Mouse (Mus musculus) brain, embryonic 14.5 days (tissue): ENCODE data around the gene Klf13. TPM values are rescaled to one million over a fixed set of nuclear protein-coding genes. Genes with fewer than 3 reads are reported as not detected.

ENCODE experiments used
- DNase-seq: peaks from one replicate; pipeline ENCODE4 v3.0.0-alpha.2; 2011; ENCODE audit warnings: low read depth
- CTCF ChIP-seq: fragments of 200-500 bp; IDR thresholded peaks from 2 replicates; pipeline ENCODE4 v1.5.1; 2012; ENCODE audit warnings: inconsistent platforms, mild to moderate bottlenecking, moderate library complexity, borderline replicate concordance; ENCODE audit not compliant: insufficient read depth, insufficient read length; ENCODE audit errors: extremely low read depth
- POLR2A ChIP-seq: fragments of 200-500 bp; IDR thresholded peaks from 2 replicates; pipeline ENCODE4 v1.6.1; 2012; ENCODE audit warnings: mild to moderate bottlenecking, inconsistent platforms, borderline replicate concordance; ENCODE audit not compliant: poor library complexity, insufficient read depth, insufficient read length, severe bottlenecking; ENCODE audit errors: extremely low read depth
- polyA plus RNA-seq: library from polyadenylated mRNA; depleted of rRNA; stranded (reverse); fragments of >200 nt; gene quantifications from 2 replicates; pipeline ENCODE4 v1.2.3, GENCODE M21; 2012; rRNA removed

Gene Klf13
- 12.4 and 19.8 TPM in 2 replicates for polyA plus RNA-seq

- TF ChIP-seq POLR2A = peak; percentile 96
- TF ChIP-seq CTCF = no peak
- peak; percentile 100 for DNase-seq
These were observed at the start of gene Klf13 for GRCm38 (mm10) chr7:63938914-63939396. Gene Klf13, minus strand, starts transcription at chr7:63938915.

- no peak for DNase-seq
These were observed 49.7 kb upstream of the Klf13 start for GRCm38 (mm10) chr7:63988391-63988790.

GRCm38 (mm10) chr7:63986407-63987182, 47.9 kb upstream of the Klf13 start:
- DNase-seq = peak; percentile 94
- TF ChIP-seq POLR2A (no peak), CTCF (no peak)

More at GRCm38 (mm10) chr7:63988391-63988790, 49.7 kb upstream of the Klf13 start:
- TF ChIP-seq POLR2A = no peak

- DNase-seq = no peak
- no peak for TF ChIP-seq CTCF
These were observed 47.1 kb upstream of the Klf13 start for GRCm38 (mm10) chr7:63985696-63986406.

- DNase-seq = no peak
- TF ChIP-seq CTCF = no peak
- no peak for TF ChIP-seq POLR2A
These were observed 46.6 kb upstream of the Klf13 start for GRCm38 (mm10) chr7:63985266-63985665.

GRCm38 (mm10) chr7:63984329-63984728, 45.6 kb upstream of the Klf13 start:
- DNase-seq = no peak
- no peak for TF ChIP-seq POLR2A
- TF ChIP-seq CTCF = no peak

GRCm38 (mm10) chr7:63977631-63978030, 38.9 kb upstream of the Klf13 start:
- DNase-seq = no peak
- TF ChIP-seq CTCF (no peak), POLR2A (no peak)

- DNase-seq = peak; percentile 83
- TF ChIP-seq POLR2A (no peak), CTCF (no peak)
These were observed 32.3 kb upstream of the Klf13 start for GRCm38 (mm10) chr7:63970986-63971385.

- TF ChIP-seq POLR2A = no peak
- TF ChIP-seq CTCF = no peak
- no peak for DNase-seq
These were observed 31.2 kb upstream of the Klf13 start for GRCm38 (mm10) chr7:63969941-63970340.

- no peak for TF ChIP-seq CTCF
- no peak for TF ChIP-seq POLR2A
These were observed 27.1 kb upstream of the Klf13 start for GRCm38 (mm10) chr7:63965635-63966418.

GRCm38 (mm10) chr7:63965135-63965534, 26.4 kb upstream of the Klf13 start:
- DNase-seq = peak; percentile 92
- TF ChIP-seq CTCF = peak; percentile 20; the same call in 1 of the 2 replicates
- TF ChIP-seq POLR2A = no peak

More at GRCm38 (mm10) chr7:63965635-63966418, 27.1 kb upstream of the Klf13 start:
- no peak for DNase-seq

GRCm38 (mm10) chr7:63964121-63964520, 25.4 kb upstream of the Klf13 start:
- no peak for DNase-seq
- no peak for TF ChIP-seq CTCF
- TF ChIP-seq POLR2A = no peak

- TF ChIP-seq CTCF (no peak), POLR2A (no peak)
- no peak for DNase-seq
These were observed 24.9 kb upstream of the Klf13 start for GRCm38 (mm10) chr7:63963632-63964031.

- TF ChIP-seq CTCF = no peak
- TF ChIP-seq POLR2A = no peak
- peak; percentile 85 for DNase-seq
These were observed 19.3 kb upstream of the Klf13 start for GRCm38 (mm10) chr7:63957872-63958640.
